Mouse (Mus musculus): ENCODE data around the gene Mark2.
A peak's percentile ranks its signal among the peaks of the same experiment; 100 is the strongest.
"Not testable (repeated sequence)": the region's sequence is repeated elsewhere in the genome, so short reads cannot be mapped to it uniquely, and the experiment has no call there.

Gene Mark2

GRCm38 (mm10) chr19:7341512-7342397, at the start of gene Mark2:
Gene Mark2 (minus strand): TSS chr19:7341860.
- DNase-seq (ENCODE audit: low read depth) = peak; percentile 96

GRCm38 (mm10) chr19:7388488-7388887, 46.8 kb upstream of the Mark2 start:
- DNase-seq (ENCODE audit: low read depth) = no peak

GRCm38 (mm10) chr19:7386042-7386441, 44.4 kb upstream of the Mark2 start:
- no peak for DNase-seq (ENCODE audit: low read depth)

- peak; percentile 83 for DNase-seq (ENCODE audit: low read depth)
Measured at GRCm38 (mm10) chr19:7382903-7383865, 41.5 kb upstream of the Mark2 start, which contains the start of gene Spindoc. Gene Spindoc (minus strand): TSS chr19:7382994.

- no peak for DNase-seq (ENCODE audit: low read depth)
Measured at GRCm38 (mm10) chr19:7382248-7382902, 40.7 kb upstream of the Mark2 start.

GRCm38 (mm10) chr19:7381906-7382247, 40.2 kb upstream of the Mark2 start:
- DNase-seq (ENCODE audit: low read depth) = no peak

- DNase-seq (ENCODE audit: low read depth) = no peak
Measured at GRCm38 (mm10) chr19:7377639-7378038, 36.0 kb upstream of the Mark2 start.

GRCm38 (mm10) chr19:7374491-7374890, 32.8 kb upstream of the Mark2 start:
- no peak for DNase-seq (ENCODE audit: low read depth)

GRCm38 (mm10) chr19:7369469-7369868, 27.8 kb upstream of the Mark2 start:
- not testable (repeated sequence) for DNase-seq (ENCODE audit: low read depth)

- DNase-seq (ENCODE audit: low read depth) = no peak
Measured at GRCm38 (mm10) chr19:7353636-7354035, 12.0 kb upstream of the Mark2 start.

- no peak for DNase-seq (ENCODE audit: low read depth)
Measured at GRCm38 (mm10) chr19:7352809-7353495, 11.3 kb upstream of the Mark2 start.

GRCm38 (mm10) chr19:7349993-7350392, 8.3 kb upstream of the Mark2 start:
- DNase-seq (ENCODE audit: low read depth) = no peak

- DNase-seq (ENCODE audit: low read depth) = no peak
Measured at GRCm38 (mm10) chr19:7345235-7345755, 3.6 kb upstream of the Mark2 start.

- no peak for DNase-seq (ENCODE audit: low read depth)
Measured at GRCm38 (mm10) chr19:7342646-7343045, 986 bp upstream of the Mark2 start.

GRCm38 (mm10) chr19:7340780-7341475, 732 bp downstream of the Mark2 start:
- DNase-seq (ENCODE audit: low read depth) = no peak

- peak; percentile 32 for DNase-seq (ENCODE audit: low read depth)
Measured at GRCm38 (mm10) chr19:7340371-7340779, 1.3 kb downstream of the Mark2 start.

GRCm38 (mm10) chr19:7339867-7340266, 1.8 kb downstream of the Mark2 start:
- no peak for DNase-seq (ENCODE audit: low read depth)

GRCm38 (mm10) chr19:7339026-7339425, 2.6 kb downstream of the Mark2 start:
- peak; percentile 76 for DNase-seq (ENCODE audit: low read depth)

GRCm38 (mm10) chr19:7337781-7338342, 3.8 kb downstream of the Mark2 start:
- DNase-seq (ENCODE audit: low read depth) = no peak

- peak; percentile 35 for DNase-seq (ENCODE audit: low read depth)
Measured at GRCm38 (mm10) chr19:7335656-7336055, 6.0 kb downstream of the Mark2 start.
